Mouse (Mus musculus) T-cell, adult 2 months (primary cell): ENCODE measurements at regions not wholly inside any gene's neighbourhood (a gene's known extent, or its start where the extent isn't known, plus 50 kb on each side); places are given as distances from the start of the nearest gene placed in this dataset.

Experiments used
- DNase-seq: peaks from one replicate; pipeline ENCODE4 v3.0.0; 2022; ENCODE audit warnings: low spot score

GRCm38 (mm10) chr13:28794547-28794946 is 159.0 kb downstream of the Sox4 start:
- DNase-seq: no peak

GRCm38 (mm10) chr13:28793166-28793935 is 160.2 kb downstream of the Sox4 start:
- no peak for DNase-seq

GRCm38 (mm10) chr13:28792461-28793165 is 160.9 kb downstream of the Sox4 start:
- DNase-seq: no peak

DNA sequence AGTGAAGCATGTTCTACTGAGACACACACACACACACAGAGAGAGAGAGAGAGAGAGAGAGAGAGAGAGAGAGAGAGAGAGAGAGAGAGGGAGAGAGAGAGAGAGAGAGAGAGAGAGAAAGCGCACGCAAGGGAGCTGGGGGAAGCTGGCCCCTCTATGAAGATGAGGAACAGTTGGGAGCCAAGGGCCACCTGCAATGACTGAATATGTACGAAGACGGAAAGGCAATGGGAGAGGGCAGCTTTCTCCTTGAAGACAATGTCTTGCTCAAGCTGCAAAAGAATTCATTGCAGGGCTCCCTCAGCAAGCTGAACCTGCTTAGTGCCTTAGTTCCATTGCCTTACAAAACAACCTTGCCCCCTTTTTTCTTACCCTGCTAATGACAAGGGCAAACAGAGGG is 163.1 kb downstream of the Sox4 start:
- DNase-seq: no peak

- DNase-seq: no peak
Measured at GRCm38 (mm10) chr13:28787331-28787643, 166.2 kb downstream of the Sox4 start.

DNA sequence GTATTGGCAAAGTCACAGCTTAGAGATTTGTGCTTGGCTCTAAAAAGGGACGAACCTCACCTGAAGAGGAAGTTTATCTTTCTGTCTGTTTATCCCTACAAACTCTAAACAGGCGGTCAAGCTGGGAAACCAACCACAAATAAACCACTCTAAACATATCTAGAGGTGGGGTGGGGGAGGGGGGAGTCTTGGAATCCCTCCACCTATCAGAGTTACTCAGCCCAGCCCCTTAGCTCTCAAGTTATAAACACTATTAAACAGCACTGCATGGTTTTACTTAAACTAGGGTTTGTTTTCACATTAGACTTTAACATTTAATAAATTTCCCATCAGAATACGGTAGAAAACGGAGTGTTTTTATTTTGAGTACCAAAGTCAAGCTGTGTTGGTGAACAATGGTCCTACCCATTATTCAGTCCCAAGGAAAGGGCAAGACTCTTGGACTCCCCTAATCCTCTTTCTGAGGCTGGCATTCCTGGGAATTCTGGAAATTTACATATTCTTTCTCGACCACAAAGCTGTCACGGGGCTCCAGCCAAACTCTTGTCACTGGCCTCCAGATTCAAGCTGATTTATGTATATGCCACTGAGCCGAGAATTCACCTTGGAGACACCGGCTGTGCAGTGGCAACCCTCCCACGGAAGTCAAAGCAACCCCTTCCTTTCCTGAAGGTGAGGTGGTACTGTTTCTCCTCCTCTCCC is 166.7 kb downstream of the Sox4 start:
- no peak for DNase-seq

DNA sequence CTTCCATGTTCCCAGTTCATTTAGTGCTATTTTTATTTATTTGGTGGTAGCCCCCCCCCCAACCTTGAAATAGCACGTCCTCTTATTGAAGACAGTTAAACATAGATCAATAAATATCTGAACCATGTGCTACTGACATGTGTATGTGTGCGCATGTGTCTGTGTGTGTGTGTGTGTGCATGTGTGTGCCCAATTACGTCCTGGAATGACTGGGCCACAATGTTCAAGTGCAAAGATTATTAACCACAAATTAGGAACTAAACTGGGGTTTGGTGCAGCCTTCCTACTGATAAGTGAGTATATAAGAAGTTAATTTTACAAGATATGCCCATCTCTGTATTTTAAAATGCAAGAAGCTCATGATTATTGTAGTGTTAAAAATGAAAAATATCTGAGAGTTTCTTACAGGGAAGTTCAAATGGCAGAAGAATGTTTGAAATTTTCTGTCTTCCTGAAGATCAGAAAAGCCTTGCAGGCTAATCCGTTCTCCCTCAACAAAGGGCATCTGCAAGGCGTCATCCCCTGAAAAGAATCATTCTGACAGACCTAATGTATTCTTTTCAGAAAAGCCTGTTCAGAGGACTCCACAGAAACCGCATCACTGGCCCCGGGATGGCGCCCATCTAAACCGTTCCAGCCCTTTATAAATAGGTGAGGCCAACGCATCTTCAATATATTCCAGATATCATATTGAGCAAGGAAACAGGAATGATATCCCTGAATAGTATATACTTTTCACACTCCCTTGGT is 170.8 kb downstream of the Sox4 start:
- DNase-seq: no peak

- no peak for DNase-seq
Measured at GRCm38 (mm10) chr13:28782081-28782480, 171.4 kb downstream of the Sox4 start.

DNA sequence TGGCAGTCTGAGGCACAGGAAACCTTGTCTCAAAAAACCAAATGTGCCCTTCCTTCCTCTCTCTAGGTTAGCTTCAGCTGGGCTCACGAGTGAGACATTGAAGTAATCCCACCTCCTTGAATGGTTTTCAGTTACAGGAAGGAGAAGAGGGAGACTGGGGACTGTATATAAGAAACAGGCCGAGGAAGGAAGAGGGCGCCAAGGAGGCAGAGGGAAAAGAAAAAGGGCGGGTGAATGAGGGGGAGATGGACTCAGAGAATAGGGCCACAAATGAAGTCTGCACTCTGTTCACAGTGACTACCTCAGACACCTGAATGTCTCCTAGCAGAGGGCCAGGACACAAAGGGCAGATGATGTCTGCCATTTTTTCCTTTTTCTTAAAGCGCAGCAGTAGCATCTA is 171.9 kb downstream of the Sox4 start:
- no peak for DNase-seq

DNA sequence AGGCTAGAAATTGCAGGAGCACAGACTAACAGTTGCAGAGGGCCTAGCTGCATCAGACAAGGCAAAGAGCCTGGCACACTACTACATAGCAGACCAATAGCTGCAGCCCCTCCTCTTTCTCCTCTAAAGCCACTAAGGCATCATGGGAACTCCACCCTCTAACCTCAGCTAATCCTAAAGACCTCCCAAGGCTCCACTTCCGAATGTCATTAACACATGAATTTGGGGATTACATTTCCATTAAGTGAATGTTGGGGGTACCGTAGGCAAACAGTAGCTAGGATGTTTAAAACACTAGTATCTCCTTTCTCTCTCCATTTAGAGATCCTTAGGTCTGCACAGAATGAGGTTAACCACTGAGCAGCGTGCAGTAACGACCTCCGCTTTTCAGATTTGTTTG is 173.1 kb downstream of the Sox4 start:
- DNase-seq: no peak

DNA sequence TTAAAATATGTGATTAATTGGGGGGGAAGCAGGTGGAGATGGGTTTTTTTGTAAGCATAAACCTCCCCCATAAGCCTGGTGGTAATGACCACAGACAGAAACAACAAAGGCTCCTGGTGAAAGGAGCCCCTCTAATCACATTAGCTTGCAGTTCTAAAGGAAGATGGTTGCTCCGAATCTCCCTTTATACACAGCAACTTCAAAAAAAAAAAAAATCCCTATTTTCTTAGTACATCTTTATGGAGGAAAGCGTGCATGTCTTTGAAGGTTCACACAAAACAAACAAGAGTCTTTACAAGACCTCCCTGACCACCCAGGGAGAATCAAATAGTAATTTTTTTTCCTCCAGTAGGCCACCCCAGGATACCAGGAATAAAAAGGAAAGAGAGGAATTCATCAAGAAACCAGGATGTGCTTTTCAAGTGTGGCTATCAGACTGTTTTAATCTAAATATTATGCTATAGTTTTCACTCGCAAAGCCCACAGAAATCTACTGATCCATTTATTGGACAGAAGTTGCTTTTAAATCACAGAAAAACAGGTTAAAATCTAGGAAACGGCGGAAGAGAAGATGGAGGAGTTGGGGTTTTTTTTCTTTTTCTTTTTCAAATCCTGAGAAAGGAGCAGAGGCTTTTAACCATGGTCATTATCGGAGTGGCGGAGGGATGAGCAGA is 178.2 kb downstream of the Sox4 start:
- no peak for DNase-seq

- no peak for DNase-seq
Measured at GRCm38 (mm10) chr13:28774649-28775048, 178.9 kb downstream of the Sox4 start.

- no peak for DNase-seq
Measured at GRCm38 (mm10) chr13:28773466-28773865, 180.0 kb downstream of the Sox4 start.

DNA sequence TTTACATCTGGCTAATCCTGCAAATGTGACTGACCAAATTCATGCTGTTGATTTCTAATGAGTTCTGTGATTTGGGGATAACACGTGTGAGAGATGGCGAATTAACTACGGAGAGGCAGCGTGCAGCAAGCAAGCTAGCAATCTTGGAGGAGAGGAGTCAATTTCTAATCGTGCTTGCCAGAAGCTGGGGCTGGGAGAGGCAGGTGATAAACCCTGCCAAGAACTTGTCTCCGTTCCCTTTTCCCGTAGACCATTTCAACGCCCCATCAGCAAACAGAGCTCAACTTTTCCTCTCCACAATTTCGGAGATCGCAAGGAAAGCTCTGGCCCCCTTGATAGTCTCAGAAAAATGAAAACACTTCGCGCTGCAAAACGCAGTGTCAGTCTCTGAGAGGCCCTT is 183.0 kb downstream of the Sox4 start:
- no peak for DNase-seq

GRCm38 (mm10) chr13:28770018-28770417 is 183.5 kb downstream of the Sox4 start:
- no peak for DNase-seq

GRCm38 (mm10) chr13:28768717-28769426 is 184.6 kb downstream of the Sox4 start:
- no peak for DNase-seq

DNA sequence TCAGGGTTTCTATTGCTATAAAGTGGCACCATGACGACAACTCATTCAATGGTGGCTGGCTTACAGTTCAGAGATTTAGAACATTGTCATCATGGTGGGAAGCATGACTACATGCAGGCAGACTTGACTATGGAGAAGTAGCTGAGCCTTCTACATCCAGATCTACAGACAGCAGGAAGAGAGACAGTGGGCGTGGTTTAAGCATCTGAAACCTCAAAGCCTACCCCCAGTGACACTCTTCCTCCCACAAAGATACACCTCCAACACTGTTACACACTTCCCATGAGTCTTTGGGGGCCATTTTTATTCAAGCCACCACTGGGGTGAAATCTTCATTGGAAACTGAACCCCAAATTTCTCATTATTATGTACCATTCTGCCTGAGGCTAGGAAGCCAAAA is 191.0 kb downstream of the Sox4 start:
- DNase-seq: peak; percentile 33

GRCm38 (mm10) chr13:28759026-28759425 is 194.5 kb downstream of the Sox4 start:
- DNase-seq: no peak

- DNase-seq: peak; percentile 75
Measured at GRCm38 (mm10) chr13:28757846-28758522, 195.5 kb downstream of the Sox4 start.

DNA sequence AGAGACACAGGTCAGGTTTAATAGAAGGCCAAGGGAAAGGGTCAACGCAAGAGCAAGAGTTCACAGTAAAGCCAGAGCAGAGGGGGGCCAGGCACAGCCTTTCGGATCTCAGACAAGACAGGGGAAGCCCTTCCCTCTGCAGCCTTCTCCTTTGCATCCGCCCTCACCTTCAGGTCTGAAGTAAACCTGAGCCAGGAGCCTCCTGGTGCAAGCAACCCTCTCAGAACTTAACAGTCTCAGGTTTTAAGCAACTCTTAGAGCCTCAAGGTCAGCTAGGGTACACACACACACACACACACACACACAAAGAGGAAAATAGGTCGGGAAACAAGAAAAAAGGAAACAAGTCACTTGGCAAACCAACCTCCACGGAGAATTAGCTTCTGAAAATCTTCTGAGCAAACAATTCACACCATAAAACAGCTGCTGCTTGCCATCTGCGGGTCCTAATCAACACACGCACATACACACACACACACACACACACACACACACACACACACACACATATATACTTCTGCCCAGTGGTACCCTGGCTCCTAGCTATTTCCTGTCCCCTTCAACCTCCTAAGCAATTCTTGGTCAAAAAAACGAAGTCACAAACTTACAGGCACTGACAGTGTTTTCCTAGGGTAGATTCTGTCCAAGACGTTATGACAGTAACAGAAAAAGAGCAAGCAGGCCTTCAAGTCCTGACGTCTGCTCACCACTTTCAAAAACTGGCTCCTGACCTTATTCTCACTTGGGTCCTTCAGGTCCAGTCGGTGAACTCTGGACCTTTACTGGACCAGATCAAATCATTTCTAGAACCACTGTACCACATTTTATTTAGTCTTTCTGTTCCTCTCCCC is 196.4 kb downstream of the Sox4 start:
- peak; percentile 3 for DNase-seq
